ENCODE assay signal across 8 mouse cellular contexts in the genomic region with DNA sequence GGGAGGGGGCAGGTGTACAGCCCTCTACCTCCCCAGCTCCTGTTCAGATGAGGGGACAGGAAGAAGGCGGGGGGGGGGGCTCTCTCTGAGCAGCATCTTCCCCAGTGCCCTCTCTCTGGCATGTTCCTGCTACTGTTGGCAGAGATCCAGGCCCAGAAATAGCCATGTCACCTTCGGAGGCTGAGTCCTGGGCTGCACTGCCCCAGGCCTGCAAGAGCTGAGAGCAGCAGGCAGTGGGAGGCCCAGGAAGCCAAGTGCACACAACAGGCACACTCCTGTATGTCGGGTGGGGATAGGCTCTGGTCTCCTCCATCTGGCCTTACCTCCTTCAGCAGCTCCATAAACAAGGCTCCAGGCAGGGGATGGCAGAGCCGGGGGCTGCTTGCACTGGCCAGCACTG. TPM values are rescaled to one million over a fixed set of nuclear protein-coding genes. Genes with fewer than 3 reads are reported as not detected.
A peak's percentile ranks its signal among the peaks of the same experiment; 100 is the strongest.
DNase-seq lines count a peak whose midpoint lies in the region; ATAC-seq and TF ChIP-seq lines count a peak whose summit lies in the region.

No protein-coding gene starts in this region.

- no peak overlapping the region for H3K27ac ChIP-seq in kidney, adult 2 months (ENCODE audit: insufficient read depth, low read depth, low read length)
- peak overlapping the region; percentile 48 for H3K27ac ChIP-seq in embryonic facial prominence, embryonic 10.5 days (replicated peaks)
- H3K27ac ChIP-seq in midbrain, embryonic 12.5 days (replicated peaks): peak overlapping the region; percentile 63

- no peak for TF ChIP-seq CTCF in kidney, adult 2 months (conservative IDR thresholded peaks at IDR 0.05; ENCODE audit: insufficient read depth, insufficient read length, low read depth, low read length)

- WGBS in kidney, adult 2 months: 45% methylated on average over 4 of the region's 4 CpGs
- WGBS in embryonic facial prominence, embryonic 10.5 days: 62% methylated on average over 4 of the region's 4 CpGs
- WGBS in midbrain, embryonic 12.5 days: 57% methylated on average over 4 of the region's 4 CpGs

- H3K4me3 ChIP-seq in kidney, adult 2 months (ENCODE audit: insufficient read depth, low read depth, low read length): no peak overlapping the region
- H3K4me3 ChIP-seq in embryonic facial prominence, embryonic 10.5 days: no peak overlapping the region
- H3K4me3 ChIP-seq in midbrain, embryonic 12.5 days: no peak overlapping the region

- peak; percentile 57 for DNase-seq in kidney, adult 2 months
- no peak for DNase-seq in kidney, adult 8-10 months
- no peak for DNase-seq in embryonic facial prominence, embryonic 10.5 days (ENCODE audit: low spot score)
- peak; percentile 46 to 78 for DNase-seq in heart, postnatal 14 days
- DNase-seq in c-Kit-positive CD71-positive TER-119-positive erythroid progenitor cells, embryonic 14.5 days (ENCODE audit: low spot score): no peak
- no peak for DNase-seq in urinary bladder, postnatal 25 days (ENCODE audit: low spot score)

- intact Hi-C loops in heart, postnatal 14 days (cut with DNase I): no loop called here

- ATAC-seq in midbrain, embryonic 12.5 days (ENCODE audit: low FRiP score, low read depth): peak; percentile 38; the same call in 1 of the 2 replicates
- ATAC-seq in erythroid progenitor cell, adult 5-6 weeks (replicated peaks; ENCODE audit: low FRiP score, poor library complexity, severe bottlenecking): no peak

- TF ChIP-seq POLR2A in kidney, adult 2 months (IDR thresholded peaks at IDR 0.05; ENCODE audit: low read depth, low read length): no peak

- no peak overlapping the region for H3K9ac ChIP-seq in midbrain, embryonic 12.5 days (replicated peaks)

- no peak overlapping the region for H3K4me2 ChIP-seq in midbrain, embryonic 12.5 days (replicated peaks)

- no peaks in the 10 kb centered on the region for H3K9me3 ChIP-seq in embryonic facial prominence, embryonic 10.5 days
- no peaks in the 10 kb centered on the region for H3K9me3 ChIP-seq in midbrain, embryonic 12.5 days

- no peaks in the 10 kb centered on the region for H3K36me3 ChIP-seq in kidney, adult 2 months (ENCODE audit: control insufficient read depth, insufficient read depth, low read length)
- no peaks in the 10 kb centered on the region for H3K36me3 ChIP-seq in embryonic facial prominence, embryonic 10.5 days (replicated peaks)
- H3K36me3 ChIP-seq in midbrain, embryonic 12.5 days: no peaks in the 10 kb centered on the region

- peaks cover 16% of the 10 kb centered on the region for H3K4me1 ChIP-seq in kidney, adult 2 months (ENCODE audit: control insufficient read depth, insufficient read depth, low read length)
- peaks cover 25% of the 10 kb centered on the region for H3K4me1 ChIP-seq in embryonic facial prominence, embryonic 10.5 days
- peaks cover 22% of the 10 kb centered on the region for H3K4me1 ChIP-seq in midbrain, embryonic 12.5 days

- no peaks in the 10 kb centered on the region for H3K27me3 ChIP-seq in kidney, adult 2 months (replicated peaks; ENCODE audit: control insufficient read depth, insufficient read depth, low read length)
- H3K27me3 ChIP-seq in embryonic facial prominence, embryonic 10.5 days (replicated peaks; ENCODE audit: low read depth, poor library complexity, severe bottlenecking): peaks cover 85% of the 10 kb centered on the region
- H3K27me3 ChIP-seq in midbrain, embryonic 12.5 days: peaks cover 63% of the 10 kb centered on the region

RNA-seq across cellular contexts. Expression of a gene that starts 16.7 kb away (rescaled TPM):
- 23.1 and 25.1 TPM in 2 replicates for polyA plus RNA-seq in kidney, adult 2 months (2012; rRNA removed)
- polyA plus RNA-seq in embryonic facial prominence, embryonic 10.5 days (2016; fragmentation: Nextera tagmentation; extraction: Ambion mirVana): 2.5 and 2.9 TPM in 2 replicates
- 1 to 10 TPM in 1 of 2 experiments, under 1 TPM in 1; 0.98 to 1.0 TPM for total RNA-seq in heart, postnatal 14 days (2021)
- 8.0 and 8.2 TPM in 2 replicates for polyA plus RNA-seq in midbrain, embryonic 12.5 days (2016; fragmentation: Nextera tagmentation; extraction: Ambion mirVana)
- not detected in 2 replicates for total RNA-seq in erythroid progenitor cell, adult 5-6 weeks (2015; ENCODE audit: low replicate concordance)
- not detected in 2 replicates for total RNA-seq in erythroid progenitor cell, adult 5-6 weeks (2017; ENCODE audit: low replicate concordance)

Comparison
In these comparisons a context has a peak if more than half of its experiments do, and no peak if none do; other contexts are left out.
1. DNase-seq: peak in kidney, adult 2 months (single experiment) and heart, postnatal 14 days (2 of 2); none in kidney, adult 8-10 months (0 of 2), embryonic facial prominence, embryonic 10.5 days (single experiment), c-Kit-positive CD71-positive TER-119-positive erythroid progenitor cells, embryonic 14.5 days (single experiment) and urinary bladder, postnatal 25 days (single experiment).